Mouse (Mus musculus) embryonic fibroblast, embryonic 13.5 days (primary cell): ENCODE results near the gene Scamp2.

Experiments
- CTCF ChIP-seq: IDR thresholded peaks from 2 replicates; pipeline ENCODE4 v1.5.1; 2011; ENCODE audit warnings: mild to moderate bottlenecking, control low read depth, low read length, moderate library complexity, borderline replicate concordance; ENCODE audit not compliant: insufficient read depth
- POLR2A ChIP-seq: IDR thresholded peaks from 2 replicates; pipeline ENCODE4 v1.6.1; 2011; ENCODE audit warnings: low read depth, mild to moderate bottlenecking, control low read depth, low read length, moderate library complexity

GRCm38 (mm10) chr9:57627191-57627590, 66.4 kb downstream of the Scamp2 start:
- TF ChIP-seq POLR2A (no peak), CTCF (no peak)
